Mouse (Mus musculus) telencephalon, adult 2 months (tissue): ENCODE results near the gene Vkorc1.
A peak's percentile ranks its signal among the peaks of the same experiment; 100 is the strongest.
"Not testable (repeated sequence)": the region's sequence is repeated elsewhere in the genome, so short reads cannot be mapped to it uniquely, and the experiment has no call there.

Experiments
- DNase-seq: peaks from one replicate; pipeline ENCODE4 v3.0.0-alpha.2; 2011; ENCODE audit warnings: low read depth, low spot score

Vkorc1 gene

DNA sequence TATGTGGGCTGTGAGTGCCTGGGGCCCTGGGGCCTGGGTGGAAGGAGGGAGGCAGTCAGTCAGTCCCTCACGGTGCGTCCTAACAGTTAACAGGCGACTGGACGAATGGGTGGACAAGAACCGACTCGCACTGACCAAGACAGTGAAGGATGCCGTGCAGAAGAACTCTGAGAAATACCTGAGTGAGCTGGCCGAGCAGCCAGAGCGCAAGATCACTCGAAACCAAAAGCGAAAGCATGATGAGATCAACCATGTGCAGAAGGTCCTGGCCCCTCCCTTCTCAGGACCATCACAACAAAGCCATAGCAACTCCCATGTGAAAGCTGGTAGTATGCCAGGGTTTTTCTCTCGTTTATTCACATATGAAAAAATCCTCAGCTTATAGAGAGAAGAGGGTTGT, 19.9 kb upstream of the Vkorc1 start:
- DNase-seq = no peak

DNA sequence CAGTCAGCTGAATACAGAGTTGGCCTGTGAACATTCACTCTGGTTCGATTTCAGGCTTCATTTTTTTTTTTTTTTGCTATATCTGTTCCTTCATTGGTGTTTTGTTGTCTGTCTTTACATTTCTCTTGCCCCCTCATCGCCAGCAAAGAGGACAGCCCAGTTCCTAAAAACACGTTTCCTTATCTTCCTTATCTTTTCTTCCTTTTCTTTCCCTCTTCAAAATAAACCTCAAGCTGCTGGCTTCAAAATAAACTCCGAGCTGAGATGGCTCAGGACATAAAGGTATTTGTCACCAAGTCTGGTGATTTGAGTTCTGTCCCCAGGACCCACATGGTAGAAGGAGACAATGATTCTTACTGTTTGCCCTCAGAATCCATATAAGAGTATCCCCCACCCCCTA, 17.5 kb upstream of the Vkorc1 start:
- DNase-seq = no peak

DNA sequence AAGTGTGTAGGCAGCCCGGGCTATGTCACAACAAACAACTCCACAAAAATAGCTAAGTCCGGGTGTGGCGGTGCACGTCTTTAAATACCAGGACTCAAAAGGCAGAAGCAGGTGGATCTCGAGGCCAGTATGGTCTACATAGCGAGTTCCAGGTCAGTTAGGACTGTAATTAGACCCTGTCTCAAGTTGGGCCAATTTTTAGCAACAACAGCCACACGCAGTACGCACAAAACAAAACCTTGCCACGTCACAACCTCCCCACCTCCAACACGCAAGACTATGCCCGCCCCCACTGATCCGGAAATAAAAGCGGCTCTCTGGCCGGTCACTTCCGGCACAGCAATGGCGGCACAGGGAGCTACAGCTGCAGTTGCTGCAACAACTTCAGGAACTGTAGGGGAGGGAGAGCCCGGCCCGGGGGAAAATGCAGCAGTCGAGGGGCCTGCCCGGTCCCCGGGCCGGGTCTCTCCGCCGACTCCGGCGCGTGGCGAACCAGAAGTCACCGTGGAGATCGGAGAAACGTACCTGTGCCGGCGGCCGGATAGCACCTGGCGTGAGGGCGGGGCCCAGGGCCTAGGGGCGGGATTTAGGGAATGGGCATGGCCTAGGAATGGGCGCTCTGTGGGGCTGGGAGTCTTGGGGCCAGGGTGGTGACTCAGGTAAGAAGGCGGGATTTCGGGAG, 16.9 kb upstream of the Vkorc1 start, which contains the start of gene Kat8:
Gene Kat8 (plus strand): TSS at position 327 of the 682 bp plus-strand sequence.
- peak; percentile 93 for DNase-seq

DNA sequence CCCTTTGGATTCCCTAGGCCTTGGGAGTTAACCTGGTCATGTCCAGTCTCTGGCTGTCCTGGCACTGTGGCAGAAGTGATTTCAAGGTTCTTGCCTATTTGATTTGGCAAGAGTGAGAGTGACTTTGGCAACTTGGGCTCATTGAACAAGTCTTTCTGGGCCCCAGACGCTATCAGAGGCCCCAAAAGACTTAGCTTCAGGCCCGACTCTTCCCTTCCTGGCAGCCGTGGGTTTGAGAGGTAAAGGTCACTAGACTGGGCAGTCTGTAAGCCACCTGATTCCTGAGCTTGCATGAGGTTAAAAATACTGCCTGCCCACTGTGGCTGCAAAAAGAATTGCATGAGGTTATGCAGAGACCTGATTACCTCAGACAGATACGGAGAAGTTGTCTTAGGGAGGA, 13.2 kb upstream of the Vkorc1 start:
- DNase-seq = no peak

DNA sequence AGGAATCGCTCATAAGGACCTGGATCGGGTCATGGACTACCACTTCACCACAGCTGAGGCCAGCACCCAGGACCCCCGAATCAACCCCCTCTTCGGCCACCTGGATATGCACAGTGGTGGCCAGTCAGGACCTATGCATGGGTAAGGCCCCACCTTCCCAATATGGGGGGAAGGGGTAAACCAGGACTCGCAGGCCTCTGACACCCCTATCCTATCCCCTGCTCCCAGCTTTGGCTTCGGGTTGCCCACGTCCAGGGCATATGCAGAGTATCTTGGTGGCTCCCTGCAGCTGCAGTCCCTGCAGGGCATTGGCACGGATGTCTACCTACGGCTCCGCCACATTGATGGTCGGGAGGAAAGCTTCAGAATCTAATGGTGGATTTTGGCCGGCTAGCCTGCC, 12.5 kb upstream of the Vkorc1 start:
- DNase-seq = no peak

DNA sequence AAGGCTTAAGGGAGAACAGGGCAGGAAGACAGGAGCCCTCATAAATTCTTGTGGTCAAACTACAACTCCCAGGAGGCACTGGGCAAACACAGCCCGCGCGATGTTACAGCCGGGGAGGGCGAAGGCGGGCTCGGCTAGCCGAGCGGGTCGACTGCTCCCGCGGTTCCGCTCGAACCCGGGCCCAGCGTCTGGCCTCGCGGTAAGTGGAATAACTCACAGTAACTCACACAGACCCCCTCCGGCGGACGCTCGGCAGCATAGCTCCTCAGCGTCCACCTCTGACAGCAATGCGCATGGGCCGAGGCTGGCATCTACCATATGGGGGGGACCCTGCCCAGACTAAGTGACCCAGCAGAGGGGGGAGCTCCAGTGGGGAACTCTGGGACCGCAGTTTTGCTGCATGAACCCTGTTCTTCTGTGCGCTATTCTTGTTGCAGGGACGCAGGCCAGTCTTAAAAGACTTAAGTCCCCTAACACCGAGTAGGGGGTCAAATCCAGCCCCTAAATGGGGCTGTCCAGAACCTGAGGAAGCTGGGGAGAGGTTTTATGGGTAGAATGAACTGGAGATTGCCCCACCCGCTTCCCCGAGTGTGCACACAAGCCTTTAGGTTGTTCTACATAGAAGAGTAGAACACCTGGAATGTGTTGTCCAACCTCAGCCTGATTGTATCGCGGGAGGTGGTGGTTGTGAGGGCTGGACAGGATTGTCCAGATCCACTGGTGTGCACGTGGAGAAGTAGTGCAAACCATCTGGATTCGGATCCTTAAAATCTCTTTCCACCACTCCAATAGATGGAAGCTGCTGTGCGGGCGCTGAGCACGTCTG, 8.8 kb upstream of the Vkorc1 start, which contains the start of gene Bckdk:
Gene Bckdk (plus strand): TSS at position 112 of the 826 bp plus-strand sequence.
- peak; percentile 76 for DNase-seq

DNA sequence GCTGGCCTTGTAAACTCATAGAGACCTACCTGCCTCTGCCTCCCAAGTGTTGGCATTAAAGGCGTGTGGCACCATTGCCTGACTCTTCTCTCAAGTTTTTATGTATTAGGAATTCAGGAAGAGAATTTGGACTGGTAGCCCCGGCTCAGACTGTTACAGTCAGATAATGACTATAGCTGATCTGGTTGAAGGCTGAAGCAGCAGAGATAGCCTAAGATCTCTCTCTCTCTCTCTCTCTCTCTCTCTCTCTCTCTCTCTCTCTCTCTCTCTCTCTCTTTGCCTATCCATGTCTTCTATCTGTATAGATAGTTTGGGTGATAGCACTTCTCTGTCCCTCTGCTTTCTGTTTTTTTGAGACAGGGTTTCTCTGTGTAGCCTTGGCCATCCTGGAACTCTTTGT, 6.4 kb upstream of the Vkorc1 start:
- no peak for DNase-seq

DNA sequence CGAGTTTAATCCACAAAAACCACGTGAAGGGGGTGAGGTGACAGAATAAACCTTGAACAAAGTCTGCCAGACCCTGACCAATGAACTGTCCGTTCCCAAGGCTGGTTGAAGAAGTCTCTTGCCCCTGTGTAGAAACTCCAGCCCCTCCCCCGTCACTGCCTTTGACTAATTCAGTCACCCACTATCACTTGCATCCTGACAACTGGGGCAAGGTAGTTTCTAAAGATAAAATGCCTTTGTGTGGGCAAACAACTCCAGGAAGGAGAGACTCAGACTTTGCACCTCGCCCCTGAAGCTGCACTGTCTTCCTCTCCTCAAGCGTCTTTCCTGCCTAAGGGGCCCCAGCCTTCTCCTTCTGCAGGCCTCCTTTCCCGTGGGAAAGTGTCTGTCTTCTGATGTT, 4.6 kb upstream of the Vkorc1 start:
- DNase-seq = no peak

DNA sequence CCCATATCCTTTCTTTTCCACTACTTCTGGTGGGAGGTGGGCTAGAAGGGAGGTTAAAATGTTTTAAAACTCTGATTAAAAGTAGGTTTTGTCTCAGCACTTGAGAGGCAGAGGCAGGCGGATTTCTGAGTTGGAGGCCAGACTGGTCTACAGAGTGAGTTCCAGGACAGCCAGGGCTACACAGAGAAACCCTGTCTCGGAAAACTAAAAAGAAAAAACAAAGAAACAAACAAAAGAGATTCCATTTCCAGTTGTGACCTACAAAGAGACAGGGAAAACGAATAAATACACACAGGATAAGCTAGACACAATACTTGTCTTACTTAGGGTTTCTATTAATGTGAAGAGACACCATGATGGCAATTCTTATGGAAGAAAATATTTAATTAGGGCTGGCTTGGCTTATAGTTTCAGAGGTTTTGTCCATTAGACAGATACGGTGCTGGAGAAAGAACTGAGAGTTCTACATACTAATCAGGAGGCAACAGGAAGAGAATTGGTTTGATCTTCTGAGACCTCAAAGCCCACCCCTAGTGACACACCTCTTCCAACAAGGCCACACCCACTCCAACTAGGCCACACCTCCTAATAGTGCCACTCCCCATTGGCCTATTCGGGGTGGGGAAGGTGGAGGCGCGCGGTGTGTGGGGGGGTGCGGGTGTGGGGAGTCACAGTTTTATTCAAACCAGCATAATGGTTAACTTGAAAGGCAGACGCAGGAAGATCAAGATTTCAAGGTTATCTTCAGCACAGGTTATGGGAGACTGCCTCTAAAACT, 3.0 kb upstream of the Vkorc1 start:
- no peak for DNase-seq

DNA sequence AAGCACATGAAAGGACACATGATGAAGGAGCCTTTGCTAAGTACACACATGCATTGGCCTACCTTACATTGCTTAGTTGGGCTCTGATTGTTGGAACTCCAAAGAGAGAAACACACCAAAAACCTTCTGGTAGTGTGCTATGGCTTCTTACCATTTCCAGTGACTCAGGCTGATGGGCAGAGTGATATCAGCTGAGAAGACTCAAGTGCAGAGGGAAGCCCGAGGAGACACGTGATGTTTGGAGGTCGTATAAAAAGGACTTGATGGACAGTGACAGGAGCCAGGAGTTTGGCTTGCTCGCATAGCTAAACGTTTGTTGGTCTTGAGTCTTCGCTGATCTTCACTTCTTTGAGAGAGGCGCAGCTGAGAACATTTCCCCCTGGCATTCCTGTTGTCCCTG, 2.1 kb upstream of the Vkorc1 start:
- no peak for DNase-seq

DNA sequence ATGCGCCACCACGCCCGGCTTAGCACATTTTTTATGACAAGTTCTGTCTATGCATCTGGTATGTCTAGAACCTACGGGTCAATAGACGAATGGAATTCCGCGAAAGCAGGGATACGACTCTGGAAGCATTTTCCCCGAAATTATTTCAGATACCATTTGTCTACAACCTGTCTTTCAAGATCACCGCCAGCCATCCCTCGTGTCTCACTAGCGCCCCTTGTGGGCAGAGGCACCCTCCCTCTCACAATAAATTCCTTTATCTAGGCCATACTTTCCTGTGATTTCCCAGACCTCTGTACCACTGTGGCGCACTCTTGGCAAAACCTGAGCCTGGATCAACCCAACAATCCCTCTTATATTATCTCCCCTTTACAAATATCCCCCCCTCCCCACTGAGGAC, 967 bp upstream of the Vkorc1 start:
- DNase-seq = no peak

DNA sequence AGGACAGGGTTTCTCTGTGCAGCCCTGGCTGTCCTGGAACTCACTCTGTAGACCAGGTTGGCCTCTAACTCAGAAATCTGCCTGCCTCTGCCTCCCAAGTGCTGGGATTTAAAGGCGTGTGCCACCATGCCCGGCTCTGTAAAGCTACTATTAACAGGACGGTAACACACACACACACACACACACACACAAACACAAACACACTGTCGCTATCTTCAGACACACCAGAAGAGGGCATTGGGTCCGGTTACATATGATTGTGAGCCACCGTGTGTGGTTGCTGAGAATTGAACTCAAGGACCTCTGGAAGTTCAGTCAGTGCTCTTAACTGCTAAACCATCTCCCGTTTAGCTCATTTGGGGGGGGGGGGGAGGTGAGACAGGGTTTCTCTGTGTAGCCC, 474 bp upstream of the Vkorc1 start:
- not testable (repeated sequence) for DNase-seq

DNA sequence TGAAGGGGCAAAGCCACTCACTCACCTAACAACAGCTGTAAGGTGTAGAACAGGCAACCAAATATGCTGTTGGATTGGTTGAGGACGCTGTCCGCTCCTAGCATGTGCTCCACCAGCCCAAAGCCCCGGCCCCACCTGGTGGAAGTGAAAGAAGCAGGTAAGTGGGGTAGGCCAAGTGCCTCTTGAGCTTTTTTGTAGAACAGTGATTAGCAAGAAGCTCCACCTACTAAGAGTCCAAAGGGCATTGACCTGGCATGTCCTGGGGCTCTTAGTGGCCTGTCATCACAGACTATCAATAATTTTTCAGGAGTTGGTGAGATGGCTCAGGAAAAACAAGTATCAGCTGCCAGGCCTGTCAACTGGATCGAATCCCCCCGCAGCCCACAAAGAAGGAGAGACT, 937 bp downstream of the Vkorc1 start:
- DNase-seq = no peak

DNA sequence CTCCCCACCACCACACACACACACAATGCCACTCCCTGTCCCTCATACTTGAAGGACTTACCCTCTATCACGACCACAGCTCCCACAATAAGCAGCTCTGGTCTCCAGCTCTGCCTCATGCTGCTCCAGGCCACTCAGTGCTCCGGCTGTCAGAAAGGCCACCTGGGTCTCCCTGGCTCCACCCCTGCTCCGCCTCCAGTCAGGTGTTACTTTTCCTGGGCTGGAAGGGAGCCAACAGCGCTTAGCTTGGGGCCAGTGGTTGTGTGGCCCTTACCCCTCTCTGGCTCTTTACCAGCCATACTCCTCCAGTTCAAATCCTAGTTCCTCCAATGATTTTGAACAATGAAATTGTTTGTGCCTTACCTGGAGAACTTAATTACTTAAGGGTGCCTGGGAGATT, 4.6 kb downstream of the Vkorc1 start, which contains the start of gene Prss53:
Gene Prss53 (minus strand): TSS at position 173 of the 400 bp plus-strand sequence.
- DNase-seq = no peak

DNA sequence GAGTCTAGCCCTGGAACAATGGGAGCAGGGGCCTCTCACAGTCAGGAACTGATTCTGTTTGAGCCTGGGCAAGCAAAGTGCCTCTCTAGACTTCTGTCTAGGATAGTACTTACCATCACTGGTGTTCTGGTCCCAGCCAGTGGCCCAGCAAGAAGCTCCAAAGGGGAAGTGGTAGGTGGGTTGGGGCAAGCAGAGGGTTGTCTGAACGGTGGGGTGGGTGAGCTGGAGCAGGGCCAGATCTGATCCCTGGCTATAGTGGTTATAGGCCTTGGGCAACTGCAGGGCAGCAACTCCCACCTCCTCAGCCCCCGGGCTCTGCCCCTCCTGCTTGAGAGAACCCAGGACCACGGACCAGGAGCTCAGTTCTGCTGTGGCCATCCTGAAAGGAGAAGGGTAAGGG, 6.6 kb downstream of the Vkorc1 start:
- DNase-seq = no peak

DNA sequence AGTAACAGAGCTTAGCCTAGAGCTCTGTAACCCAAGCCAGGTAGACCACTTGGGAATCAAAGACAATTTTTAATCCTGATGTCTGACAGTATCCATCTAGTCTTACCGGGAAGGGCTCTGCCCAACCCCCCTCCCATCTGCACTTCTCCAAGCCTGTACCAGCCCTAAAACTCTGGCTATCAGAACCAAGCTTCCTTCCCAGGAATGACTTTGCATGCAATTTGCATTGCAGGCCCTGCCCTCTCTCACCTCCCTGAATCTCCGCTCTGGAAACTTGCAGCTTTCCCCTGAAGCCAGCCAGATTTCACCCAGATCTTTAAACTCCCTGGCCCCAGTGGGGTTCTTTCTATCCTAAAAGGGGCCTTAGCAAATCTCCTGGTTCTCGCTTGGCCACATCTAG, 7.6 kb downstream of the Vkorc1 start:
- no peak for DNase-seq

DNA sequence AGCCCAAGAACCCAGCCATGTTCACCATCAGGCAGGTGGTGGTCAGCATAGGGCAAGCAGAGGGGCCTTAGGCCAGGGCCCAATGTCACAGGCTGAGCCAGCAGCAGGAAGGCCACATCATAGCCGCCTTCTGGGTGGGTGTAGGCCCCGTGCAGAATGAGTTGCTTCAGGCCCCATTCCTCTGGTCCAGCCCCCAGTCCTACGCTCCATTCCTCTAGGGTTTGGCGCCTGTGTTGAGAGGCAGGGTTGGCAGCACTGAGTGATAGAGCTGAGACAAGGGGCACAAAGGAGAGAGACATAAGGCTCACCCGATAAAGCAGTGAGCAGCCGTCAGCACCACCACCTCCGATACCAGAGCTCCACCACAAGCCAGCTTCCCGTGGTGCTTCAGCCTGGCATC, 8.2 kb downstream of the Vkorc1 start:
- DNase-seq = no peak

DNA sequence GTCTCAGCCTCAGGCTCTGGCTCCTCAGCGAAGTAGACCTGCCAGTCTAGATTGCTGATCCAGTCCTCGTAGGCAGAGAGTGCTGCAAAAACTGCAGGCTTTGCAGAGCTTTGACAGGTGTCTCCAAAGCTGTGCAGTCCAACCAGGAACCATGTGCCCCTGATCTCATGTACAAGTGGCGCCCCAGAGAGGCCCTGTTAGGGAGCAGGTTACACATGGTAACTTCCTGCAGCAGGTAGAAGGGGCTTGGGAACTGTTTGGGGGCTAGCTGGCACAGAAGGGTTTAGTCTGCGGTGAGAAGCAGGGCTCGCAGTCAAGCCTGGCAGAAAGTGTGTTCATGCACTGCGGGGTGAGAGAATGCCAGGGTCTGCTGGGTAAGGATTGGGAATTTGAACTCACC, 8.9 kb downstream of the Vkorc1 start:
- no peak for DNase-seq

DNA sequence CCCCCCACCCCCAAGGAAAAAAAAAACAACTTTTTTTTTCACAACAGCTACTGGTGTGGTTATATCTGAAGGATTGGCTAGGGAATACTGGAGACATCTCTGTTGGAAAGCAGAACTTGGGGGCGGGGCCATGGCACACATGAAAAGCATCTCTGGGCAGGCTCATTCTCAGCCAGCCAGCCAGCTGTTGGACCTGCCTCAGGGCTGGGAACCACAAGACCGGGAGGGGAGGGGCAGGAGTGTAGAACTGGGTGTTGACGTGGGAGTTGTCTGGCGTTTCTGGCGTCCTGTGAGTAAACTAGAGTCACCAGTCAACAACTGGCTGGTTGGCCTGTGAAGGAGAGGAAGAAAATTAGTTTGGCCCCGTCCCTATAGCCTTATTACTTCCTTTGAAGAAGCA, 9.5 kb downstream of the Vkorc1 start:
- DNase-seq = no peak

DNA sequence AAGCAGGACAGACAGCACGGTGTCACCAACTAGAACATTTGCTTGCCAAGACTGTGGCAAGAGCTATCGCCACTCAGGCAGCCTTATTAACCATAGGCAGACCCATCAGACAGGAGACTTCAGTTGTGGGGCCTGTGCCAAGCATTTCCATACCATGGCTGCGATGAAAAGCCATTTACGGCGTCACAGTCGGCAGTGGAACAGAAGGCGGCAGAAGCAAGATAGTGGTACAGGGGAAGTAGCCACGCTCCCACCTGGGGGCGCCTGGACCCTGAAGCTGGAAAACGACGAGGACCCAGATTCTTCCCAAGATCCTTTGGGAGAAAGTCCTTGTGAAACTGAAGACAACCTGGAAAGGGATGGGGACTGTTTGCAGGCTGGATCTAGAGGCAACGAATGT, 15.0 kb downstream of the Vkorc1 start:
- no peak for DNase-seq

DNA sequence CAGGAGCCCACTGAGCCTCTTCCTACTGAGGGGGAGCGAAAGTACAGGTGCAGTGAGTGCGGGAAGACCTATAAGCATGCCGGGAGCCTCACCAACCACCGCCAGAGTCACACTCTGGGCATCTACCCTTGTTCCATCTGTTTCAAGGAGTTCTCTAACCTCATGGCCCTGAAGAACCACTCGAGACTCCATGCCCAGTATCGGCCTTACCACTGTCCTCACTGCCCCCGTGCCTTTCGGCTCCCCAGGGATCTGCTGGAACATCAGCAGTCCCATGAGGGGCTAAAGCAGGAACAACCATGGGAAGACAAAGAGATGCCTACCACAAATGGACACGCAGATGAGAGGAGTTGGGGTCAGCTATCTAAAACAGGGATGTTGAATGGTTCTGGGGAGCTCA, 16.1 kb downstream of the Vkorc1 start:
- no peak for DNase-seq
